Mouse (Mus musculus) spleen, postnatal 14 days (tissue): Measurements from ENCODE around the gene Nup188.

ENCODE experiments used
- DNase-seq, 2 experiments: peaks; one replicate each; pipeline ENCODE4 v3.0.0; 2021 to 2022; ENCODE audit warnings: low spot score in 2 of 2

Nup188 gene

DNA sequence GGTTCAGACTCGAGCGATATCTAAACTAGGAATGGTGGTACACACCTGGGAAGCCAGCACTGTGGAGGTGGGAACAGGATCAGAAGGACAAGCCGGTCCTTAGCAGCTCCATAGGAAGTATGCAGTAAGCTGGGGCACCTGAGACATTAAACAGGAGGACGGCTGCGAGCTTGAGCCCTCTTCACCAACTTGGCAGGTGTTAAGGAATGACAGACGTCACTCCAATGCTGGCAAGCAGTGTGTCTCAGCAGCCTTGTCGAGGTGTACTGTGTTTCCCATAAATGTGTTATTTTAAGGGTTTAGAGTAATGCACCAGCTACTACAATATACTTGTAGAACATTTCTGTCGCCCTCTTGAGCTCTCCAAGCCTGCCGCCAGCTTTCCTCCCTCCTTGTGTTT is 100.7 kb downstream of the Nup188 start:
- no peak for DNase-seq

DNA sequence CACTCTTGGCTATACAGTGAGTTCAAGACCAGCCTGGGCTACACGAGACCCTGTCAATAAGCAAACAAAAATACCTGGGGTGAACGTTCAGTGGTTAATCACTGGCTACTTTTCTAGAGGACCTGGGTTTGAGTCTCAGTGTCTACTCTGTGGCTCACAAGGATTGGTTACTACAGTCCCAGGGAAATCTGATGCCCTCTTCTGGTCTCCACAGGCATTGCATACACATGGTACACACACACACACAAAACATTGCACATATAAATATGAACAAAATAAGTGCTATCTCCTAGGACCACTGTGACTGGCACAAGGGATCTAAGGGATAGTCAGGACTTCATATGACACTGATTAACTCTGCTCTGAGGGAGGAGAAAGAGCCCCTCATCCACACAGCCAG is 102.8 kb downstream of the Nup188 start:
- no peak for DNase-seq

DNA sequence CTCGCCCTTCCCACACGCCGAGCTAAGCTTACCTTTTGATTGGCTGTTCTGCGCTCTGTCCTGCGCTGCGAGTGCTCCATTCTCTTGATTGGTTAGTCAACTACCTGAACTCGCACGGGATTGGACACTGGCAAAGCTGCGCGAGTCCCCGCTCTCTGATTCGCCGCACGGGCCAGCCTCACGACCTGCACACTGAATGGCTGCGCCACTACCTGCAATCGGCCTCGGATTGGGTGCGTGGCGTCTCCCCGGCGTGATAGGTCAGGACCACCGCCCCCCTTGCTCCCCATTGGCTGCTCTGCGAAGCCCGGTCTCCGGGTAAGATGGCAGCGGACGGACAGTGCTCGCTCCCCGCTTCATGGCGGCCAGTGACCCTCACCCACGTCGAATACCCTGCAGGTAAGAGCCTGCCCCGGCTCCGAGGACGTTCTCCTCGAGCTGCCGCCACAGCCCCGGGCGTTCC is 105.9 kb downstream of the Nup188 start, which contains the start of gene Dolpp1:
Gene Dolpp1, plus strand, starts transcription at position 141 of the 463 bp plus-strand sequence.
- peak; percentile 90 to 92 for DNase-seq

DNA sequence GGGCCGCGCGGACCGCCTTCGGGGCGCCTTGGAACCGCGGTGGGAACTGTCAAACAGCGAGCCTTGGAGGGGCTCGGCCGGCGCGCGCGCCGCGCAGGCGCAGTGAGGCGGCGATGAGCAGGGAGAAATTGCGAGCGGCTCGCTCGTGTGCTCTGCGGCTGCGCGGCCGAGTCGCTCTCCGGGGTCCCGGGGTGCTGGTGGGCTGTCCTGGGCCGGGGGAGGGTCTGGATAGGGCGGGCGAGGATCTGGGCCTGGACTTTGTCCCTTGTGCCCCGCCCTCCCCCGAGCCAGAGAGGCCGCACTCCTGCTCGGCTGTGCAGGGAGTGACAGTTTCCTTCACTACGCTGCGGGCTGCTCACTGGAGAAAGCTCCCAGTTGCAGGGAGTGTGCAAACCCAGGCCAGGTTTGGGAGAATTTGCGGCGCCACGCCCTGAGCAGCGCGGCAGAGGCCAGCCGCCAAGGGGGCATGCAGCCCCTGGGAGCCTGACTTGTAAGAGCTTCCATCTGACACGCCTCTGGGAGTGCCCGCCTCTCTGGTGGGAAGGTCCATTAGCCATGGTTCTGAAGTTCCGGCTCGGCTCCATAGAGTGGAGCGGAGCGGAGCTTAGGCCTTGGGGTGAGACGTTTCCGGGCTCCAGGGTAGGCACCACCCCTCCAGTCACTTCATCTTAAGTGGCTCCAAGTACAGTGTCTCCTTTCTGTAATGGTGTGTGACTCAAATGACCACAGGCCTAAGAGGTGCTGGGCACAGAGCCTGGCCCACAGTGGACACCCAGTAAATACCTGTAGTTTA is 106.6 kb downstream of the Nup188 start:
- DNase-seq: peak in 1 of 2 experiments; percentile 64

DNA sequence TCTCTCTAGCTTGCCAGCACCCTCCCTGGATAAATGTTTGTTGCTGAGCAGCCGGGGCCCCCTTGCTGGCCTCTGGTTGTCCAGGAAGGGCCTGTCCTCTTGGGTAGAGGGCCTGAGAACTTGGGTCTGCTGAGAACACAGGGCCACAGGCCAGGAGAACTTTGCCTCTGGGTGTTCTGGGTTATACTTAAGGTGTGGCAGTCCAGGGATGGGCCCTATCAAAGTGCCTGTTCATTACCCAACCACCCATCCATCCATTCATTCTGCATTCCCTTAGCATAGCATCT is 107.1 kb downstream of the Nup188 start:
- DNase-seq: no peak
